Mouse (Mus musculus) forebrain, postnatal 0 days (tissue): ENCODE measurements at regions not wholly inside any gene's neighbourhood (a gene's known extent, or its start where the extent isn't known, plus 50 kb on each side); places are given as distances from the start of the nearest gene placed in this dataset.

Experiments used
- ATAC-seq: fragments of 200-750 bp; cut with Nextera tagmentation; 2 replicates; pipeline ENCODE4 v1.8.0; 2017; ENCODE audit warnings: mild to moderate bottlenecking, moderate library complexity
- DNase-seq: peaks from one replicate; pipeline ENCODE4 v3.0.0-alpha.2; 2015
- H3K27ac ChIP-seq: fragments of 300-500 bp; sonication (generic); 2 replicates; pipeline ENCODE4 v1.5.1; 2014; ENCODE audit warnings: low read depth, mild to moderate bottlenecking, antibody characterized with exemption, low read length, moderate library complexity, mixed read lengths
- H3K27me3 ChIP-seq: fragments of 300-500 bp; sonication (generic); 2 replicates; pipeline ENCODE4 v1.6.1; 2014; ENCODE audit warnings: mild to moderate bottlenecking, low read length, mixed read lengths; ENCODE audit not compliant: insufficient read depth
- H3K36me3 ChIP-seq: fragments of 300-500 bp; sonication (generic); 2 replicates; pipeline ENCODE4 v1.6.1; 2014; ENCODE audit warnings: mild to moderate bottlenecking, moderate library complexity; ENCODE audit not compliant: insufficient read depth
- H3K4me1 ChIP-seq: fragments of 300-500 bp; sonication (generic); 2 replicates; pipeline ENCODE4 v1.6.1; 2014; ENCODE audit warnings: antibody characterized with exemption; ENCODE audit not compliant: insufficient read depth
- H3K4me2 ChIP-seq: fragments of 300-500 bp; sonication (generic); 2 replicates; pipeline ENCODE4 v1.6.1; 2014; ENCODE audit warnings: low read depth, mild to moderate bottlenecking, moderate library complexity
- H3K4me3 ChIP-seq: fragments of 300-500 bp; sonication (generic); 2 replicates; pipeline ENCODE4 v1.5.1; 2014; ENCODE audit warnings: low read depth, low read length, mixed read lengths
- H3K9ac ChIP-seq: fragments of 300-500 bp; sonication (generic); 2 replicates; pipeline ENCODE4 v1.6.1; 2014; ENCODE audit warnings: mild to moderate bottlenecking
- H3K9me3 ChIP-seq: fragments of 300-500 bp; sonication (generic); 2 replicates; pipeline ENCODE4 v1.6.1; 2016; ENCODE audit warnings: low read length
- CTCF ChIP-seq: sonication (generic); IDR thresholded peaks from 2 replicates; pipeline ENCODE4 v1.5.1; 2016; ENCODE audit warnings: antibody characterized with exemption, control low read depth, low read depth
- WGBS: fragments of 180-500 bp; shearing (Covaris S2); extraction: QIAGEN DNeasy Blood & Tissue Kit; methylation state at CpG from one replicate; pipeline ENCODE4 v1.1.7; 2014; 5-methylcytosine and 5-hydroxymethylcytosine counted together

DNA sequence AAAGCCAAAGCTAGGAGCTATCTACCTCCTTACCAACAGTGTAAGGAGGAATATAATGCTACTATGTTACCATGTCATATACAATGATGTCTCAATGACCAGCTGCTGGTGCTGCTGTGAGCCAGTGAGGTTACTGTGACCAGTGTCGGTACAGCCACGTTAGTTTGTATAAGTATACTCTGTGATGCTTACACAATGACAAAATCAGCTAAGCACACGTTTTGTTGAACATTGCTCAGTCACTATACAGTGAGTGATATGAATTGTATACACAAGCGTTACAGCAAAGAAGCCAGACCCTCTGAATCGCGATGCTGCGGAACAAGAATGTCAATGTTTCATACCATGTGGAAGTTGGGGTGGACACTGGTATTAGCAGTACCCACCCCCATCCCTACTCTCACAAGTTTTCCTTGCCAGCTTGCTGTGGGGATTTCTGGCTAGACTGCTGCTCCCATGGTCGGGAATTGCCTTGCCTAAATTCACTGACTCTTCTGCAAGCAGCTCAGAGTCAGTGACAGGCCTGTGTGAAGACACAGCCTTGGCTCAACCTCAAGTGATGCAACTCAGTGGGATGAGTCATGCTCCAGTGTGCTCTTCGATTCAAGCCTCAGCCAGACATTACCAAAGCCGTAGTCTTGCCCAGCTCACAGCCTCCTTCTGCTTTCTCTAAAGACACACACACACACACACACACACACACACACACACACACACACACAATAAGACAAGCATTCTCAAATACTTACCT, 96.5 kb upstream of the Plcb4 start:
- peak; percentile 11 for DNase-seq
- no peak for TF ChIP-seq CTCF
- WGBS = 81% methylated on average over 10 of the region's 10 CpGs

DNA sequence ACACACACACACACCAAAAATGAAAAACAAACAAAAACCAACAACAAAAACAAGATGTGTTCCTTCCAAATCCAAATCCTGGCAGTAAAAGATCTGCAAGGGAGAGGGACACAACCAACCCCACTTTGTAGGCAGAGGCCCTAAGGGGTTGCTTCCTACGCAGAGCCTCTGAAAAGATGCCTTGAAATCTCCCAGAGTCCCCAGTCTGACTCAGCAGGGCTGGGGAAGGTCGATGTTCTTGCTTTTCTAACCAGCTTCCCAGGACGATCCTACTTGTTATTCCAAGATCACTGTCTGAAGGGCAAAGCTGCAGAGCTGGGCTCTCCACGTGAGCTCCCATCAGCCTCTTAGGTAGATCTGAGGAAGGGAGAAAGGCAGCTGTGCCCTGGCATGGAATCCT, 94.6 kb upstream of the Plcb4 start:
- no peak overlapping the region for H3K27ac ChIP-seq
- no peak for TF ChIP-seq CTCF
- no peak overlapping the region for H3K4me2 ChIP-seq
- H3K9me3 ChIP-seq = no peaks in the 10 kb centered on the region
- no peak overlapping the region for H3K4me3 ChIP-seq
- H3K36me3 ChIP-seq = no peaks in the 10 kb centered on the region
- no peaks in the 10 kb centered on the region for H3K27me3 ChIP-seq
- H3K9ac ChIP-seq = no peak overlapping the region
- DNase-seq = no peak
- ATAC-seq = no peak
- no peaks in the 10 kb centered on the region for H3K4me1 ChIP-seq
- 78% methylated on average over 4 of the region's 4 CpGs for WGBS

More for the DNA sequence above, 96.5 kb upstream of the Plcb4 start:
- Histone ChIP-seq H3K9ac (no peak overlapping the region), H3K36me3 (no peaks in the 10 kb centered on the region), H3K27me3 (no peaks in the 10 kb centered on the region), H3K4me1 (no peaks in the 10 kb centered on the region), H3K4me3 (no peak overlapping the region), H3K27ac (no peak overlapping the region), H3K9me3 (no peaks in the 10 kb centered on the region), H3K4me2 (no peak overlapping the region)
- peak; percentile 51 for ATAC-seq

DNA sequence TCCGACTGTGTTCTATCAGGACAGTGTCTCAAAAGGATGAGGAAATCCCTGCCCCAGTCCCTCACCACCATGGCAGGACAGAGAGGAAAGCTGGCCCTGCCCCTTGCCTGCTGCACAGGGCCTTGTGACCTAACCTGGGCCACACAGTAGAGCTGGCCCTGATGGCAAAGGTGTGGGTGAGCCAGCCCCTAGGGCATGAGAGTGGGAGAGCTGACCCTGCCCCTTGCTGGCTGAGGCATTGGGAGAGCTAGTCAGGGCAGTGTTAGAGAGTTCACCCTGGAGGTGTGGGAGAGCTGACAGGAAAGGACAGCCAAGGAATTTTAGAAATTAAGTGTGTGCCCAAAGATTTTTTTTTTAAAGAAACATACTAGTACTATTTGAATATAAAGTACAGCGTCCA, 90.5 kb upstream of the Plcb4 start:
- H3K27me3 ChIP-seq = no peaks in the 10 kb centered on the region
- no peak for ATAC-seq
- no peaks in the 10 kb centered on the region for H3K9me3 ChIP-seq
- H3K27ac ChIP-seq = no peak overlapping the region
- no peaks in the 10 kb centered on the region for H3K36me3 ChIP-seq
- no peak for DNase-seq
- WGBS = 90% methylated on average over 2 of the region's 2 CpGs
- H3K9ac ChIP-seq = no peak overlapping the region
- H3K4me3 ChIP-seq = no peak overlapping the region
- no peaks in the 10 kb centered on the region for H3K4me1 ChIP-seq
- no peak for TF ChIP-seq CTCF
- H3K4me2 ChIP-seq = no peak overlapping the region

DNA sequence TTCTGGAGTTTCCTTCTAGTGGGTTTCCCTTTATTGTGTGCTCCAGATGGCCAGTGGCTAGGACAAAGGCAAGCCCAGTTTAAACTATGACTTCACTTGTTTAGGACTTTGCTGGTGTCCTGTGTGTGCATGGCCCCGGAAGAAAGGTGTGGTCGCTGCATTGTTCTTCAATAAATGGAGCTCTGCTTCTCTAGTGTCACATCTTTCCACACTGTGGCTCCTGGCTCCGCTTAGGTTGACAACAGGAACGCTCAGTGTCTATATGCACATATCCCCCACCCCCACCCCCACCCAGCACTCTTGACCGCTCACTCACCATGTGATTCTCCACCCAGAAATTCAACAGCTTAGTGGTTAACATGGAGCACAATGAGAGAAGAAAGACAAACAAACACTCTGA, 87.2 kb upstream of the Plcb4 start:
- DNase-seq (no peak), ATAC-seq (no peak)
- H3K27me3 ChIP-seq = no peaks in the 10 kb centered on the region
- WGBS = 79% methylated on average over 5 of the region's 5 CpGs
- H3K36me3 ChIP-seq = no peaks in the 10 kb centered on the region
- H3K4me1 ChIP-seq = peaks cover 2% of the 10 kb centered on the region; the same call in 1 of the 2 replicates
- no peak overlapping the region for H3K27ac ChIP-seq
- H3K9ac ChIP-seq = no peak overlapping the region
- H3K9me3 ChIP-seq = no peaks in the 10 kb centered on the region
- H3K4me2 ChIP-seq = no peak overlapping the region
- no peak overlapping the region for H3K4me3 ChIP-seq
- no peak for TF ChIP-seq CTCF

DNA sequence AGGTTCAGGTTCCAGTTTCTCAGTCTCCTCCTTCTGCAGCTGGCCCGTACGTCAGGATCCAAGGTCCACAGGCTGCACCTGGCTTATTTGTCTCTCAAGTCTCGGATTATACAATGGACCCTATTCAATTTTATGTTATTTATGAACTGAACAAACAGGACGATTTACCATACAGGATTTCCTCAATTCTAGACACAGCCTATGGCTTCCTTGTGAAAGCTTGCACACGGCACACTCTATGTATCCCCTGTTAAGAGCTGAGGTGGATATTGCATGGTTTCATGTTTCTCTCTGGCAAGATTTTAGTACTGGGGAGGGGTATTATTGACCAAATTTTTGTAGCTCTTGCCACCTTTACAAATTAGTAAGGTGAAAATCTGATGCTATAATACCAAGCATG, 81.6 kb upstream of the Plcb4 start:
- Histone ChIP-seq H3K9ac (no peak overlapping the region), H3K9me3 (no peaks in the 10 kb centered on the region), H3K4me1 (peaks cover 2% of the 10 kb centered on the region; the same call in 1 of the 2 replicates), H3K4me2 (no peak overlapping the region), H3K27ac (no peak overlapping the region), H3K36me3 (no peaks in the 10 kb centered on the region), H3K4me3 (no peak overlapping the region), H3K27me3 (no peaks in the 10 kb centered on the region)
- DNase-seq (no peak), ATAC-seq (no peak)
- no peak for TF ChIP-seq CTCF
- 77% methylated on average over 5 of the region's 5 CpGs for WGBS

DNA sequence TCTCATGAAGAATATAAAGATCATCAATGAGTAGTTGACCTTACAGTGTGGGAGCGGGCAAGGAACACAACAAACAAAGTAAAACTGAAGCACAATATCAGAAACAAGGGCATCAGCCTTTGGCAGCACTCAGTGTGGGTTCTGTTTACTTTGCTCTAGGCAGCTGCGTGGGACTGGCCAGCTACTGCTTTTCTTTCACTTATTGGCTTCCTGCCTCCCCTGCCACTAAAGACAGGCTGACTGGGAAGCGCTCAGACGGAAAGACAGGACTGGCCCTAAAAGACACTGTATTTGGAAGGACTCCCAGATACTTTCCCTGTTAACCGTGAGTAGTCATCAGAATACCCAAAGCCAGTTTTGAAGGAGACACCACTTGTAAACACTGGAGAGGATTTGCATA, 80.7 kb upstream of the Plcb4 start:
- Histone ChIP-seq H3K36me3 (no peaks in the 10 kb centered on the region), H3K9me3 (no peaks in the 10 kb centered on the region), H3K4me3 (no peak overlapping the region), H3K4me2 (no peak overlapping the region), H3K27ac (no peak overlapping the region), H3K9ac (no peak overlapping the region), H3K4me1 (peaks cover 2% of the 10 kb centered on the region; the same call in 1 of the 2 replicates), H3K27me3 (no peaks in the 10 kb centered on the region)
- DNase-seq (peak; percentile 14), ATAC-seq (peak; percentile 56)
- no peak for TF ChIP-seq CTCF
- WGBS = 23% methylated on average over 5 of the region's 5 CpGs

DNA sequence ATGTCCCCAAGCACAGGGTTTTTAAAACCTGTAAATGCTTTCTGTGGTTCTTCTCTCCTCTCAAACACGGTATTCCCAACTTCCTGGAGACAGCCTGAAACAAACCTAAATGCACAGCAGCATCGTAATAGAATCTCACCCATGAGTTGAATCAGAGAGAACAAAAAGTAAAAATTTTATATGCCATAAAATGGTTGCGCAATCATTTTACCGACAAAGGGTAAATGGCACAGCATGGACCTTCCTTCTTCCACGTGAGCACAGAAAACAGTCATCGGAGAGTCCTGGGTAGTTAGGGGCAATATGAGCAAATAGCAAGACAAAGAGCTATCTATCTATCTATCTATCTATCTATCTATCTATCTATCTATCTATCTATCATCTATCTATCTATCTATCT, 79.3 kb upstream of the Plcb4 start:
- no peak overlapping the region for H3K27ac ChIP-seq
- H3K36me3 ChIP-seq = no peaks in the 10 kb centered on the region
- H3K9me3 ChIP-seq = no peaks in the 10 kb centered on the region
- no peak for DNase-seq
- H3K9ac ChIP-seq = no peak overlapping the region
- no peaks in the 10 kb centered on the region for H3K27me3 ChIP-seq
- no peak for ATAC-seq
- 94% methylated on average over 6 of the region's 6 CpGs for WGBS
- H3K4me2 ChIP-seq = no peak overlapping the region
- peaks cover 2% of the 10 kb centered on the region; the same call in 1 of the 2 replicates for H3K4me1 ChIP-seq
- H3K4me3 ChIP-seq = no peak overlapping the region
- TF ChIP-seq CTCF = no peak
